In genomic region chr12:31580634-31581318, GRCm38 (mm10) we compare ENCODE assay signal across 10 mouse cellular contexts. TPM values are rescaled to one million over a fixed set of nuclear protein-coding genes. Genes with fewer than 3 reads are reported as not detected.
A peak's percentile ranks its signal among the peaks of the same experiment; 100 is the strongest.
DNase-seq lines count a peak whose midpoint lies in the region; ATAC-seq and TF ChIP-seq lines count a peak whose summit lies in the region.
"Had no signal": no experiment of that assay in that cellular context is flagged by ENCODE, and none has a peak within 500 bp of the region (broad histone marks: within the 10 kb centered on the region; RNA-seq: fewer than 3 reads in every experiment).

No protein-coding gene starts in this region.

- no peaks in the 10 kb centered on the region for H3K36me3 ChIP-seq in intestine, embryonic 14.5 days (ENCODE audit: control insufficient read depth, insufficient read depth, low read length)

- peak; percentile 78 for ATAC-seq in intestine, embryonic 14.5 days (replicated peaks; ENCODE audit: low FRiP score, low TSS enrichment, low read depth)

- H3K4me2 ChIP-seq in intestine, embryonic 14.5 days (ENCODE audit: low read length), result no peak overlapping the region
- H3K4me2 ChIP-seq: liver, embryonic 11.5 days had no signal

- WGBS in intestine, embryonic 14.5 days, result 72% methylated on average over 5 of the region's 5 CpGs

- H3K27me3 ChIP-seq in intestine, embryonic 14.5 days (replicated peaks; ENCODE audit: control insufficient read depth, insufficient read depth, low read length), result no peaks in the 10 kb centered on the region

- H3K27ac ChIP-seq in layer of hippocampus, adult 2 months, result peak overlapping the region; percentile 88
- H3K27ac ChIP-seq in intestine, embryonic 14.5 days (ENCODE audit: low read depth), result peak overlapping the region; percentile 38; the same call in 1 of the 2 replicates

- H3K4me3 ChIP-seq in layer of hippocampus, adult 2 months, result no peak overlapping the region
- H3K4me3 ChIP-seq in intestine, embryonic 14.5 days (ENCODE audit: low read depth, low read length), result no peak overlapping the region

- no peak for TF ChIP-seq CTCF in layer of hippocampus, adult 2 months (conservative IDR thresholded peaks at IDR 0.05)

- no peaks in the 10 kb centered on the region for H3K4me1 ChIP-seq in intestine, embryonic 14.5 days (replicated peaks; ENCODE audit: control insufficient read depth, insufficient read depth, low read length)

- H3K9ac ChIP-seq in intestine, embryonic 14.5 days (ENCODE audit: low read length), result no peak overlapping the region

- no peak for DNase-seq in layer of hippocampus, adult 2 months (ENCODE audit: low spot score in 2 of 2)
- DNase-seq in layer of hippocampus, adult 8-10 months (ENCODE audit: low spot score in 2 of 2), result no peak
- DNase-seq in embryo, embryonic 11.5 days (ENCODE audit: low read depth, low spot score), result peak; percentile 9
- DNase-seq in intestine, embryonic 14.5 days (ENCODE audit: low spot score), result peak; percentile 69
- DNase-seq in retina, postnatal 7 days (ENCODE audit: low read depth, low spot score), result peak; percentile 20
- DNase-seq in liver, result no peak
- DNase-seq in urinary bladder, postnatal 25 days (ENCODE audit: low spot score), result no peak
- no peak for DNase-seq in thymus, postnatal 0 days (ENCODE audit: low spot score)

- H3K9me3 ChIP-seq in intestine, embryonic 14.5 days (ENCODE audit: control insufficient read depth, low read length), result no peaks in the 10 kb centered on the region

RNA-seq across cellular contexts. Expression of gene Slc26a4, which starts 21.0 kb away (rescaled TPM):
- total RNA-seq in layer of hippocampus, adult 2 months (2021), result 10 to 100 TPM; 10.5 to 11.3 TPM
- 10 to 100 TPM in 3 of 4 experiments, 1 to 10 TPM in 1; 9.8 to 13.1 (median 10.8) TPM for total RNA-seq in layer of hippocampus, adult 8-10 months (2022)
- polyA plus RNA-seq in intestine, embryonic 14.5 days (2014; fragmentation: Nextera tagmentation; extraction: Ambion mirVana), result 0.07 TPM in 1 of 2 replicates, not detected in the other
- polyA plus RNA-seq in thymus, postnatal 0 days (2015; fragmentation: Nextera tagmentation; extraction: Ambion mirVana), result 0.21 and 0.44 TPM in 2 replicates
- polyA plus RNA-seq: liver, embryonic 11.5 days; spleen, adult 2 months had no signal

RNA-seq across cellular contexts. Expression of gene Bcap29, which starts 53.7 kb away (rescaled TPM):
- 10 to 100 TPM; 38.5 to 39.6 TPM for total RNA-seq in layer of hippocampus, adult 2 months (2021)
- total RNA-seq in layer of hippocampus, adult 8-10 months (2022), result 10 to 100 TPM; 35.8 to 49.2 (median 41.2) TPM
- 40.7 and 43.0 TPM in 2 replicates for polyA plus RNA-seq in intestine, embryonic 14.5 days (2014; fragmentation: Nextera tagmentation; extraction: Ambion mirVana)
- 61.5 and 66.7 TPM in 2 replicates for polyA plus RNA-seq in thymus, postnatal 0 days (2015; fragmentation: Nextera tagmentation; extraction: Ambion mirVana)

Comparison
In these comparisons a context has a peak if more than half of its experiments do, and no peak if none do; other contexts are left out.
1. DNase-seq: peak in embryo, embryonic 11.5 days (single experiment), intestine, embryonic 14.5 days (single experiment) and retina, postnatal 7 days (single experiment); none in layer of hippocampus, adult 2 months (0 of 2), layer of hippocampus, adult 8-10 months (0 of 2), liver (single experiment), urinary bladder, postnatal 25 days (single experiment) and thymus, postnatal 0 days (single experiment).